Mouse (Mus musculus) G1E (cell line): ENCODE results near the gene Actn4. TPM values are rescaled to one million over a fixed set of nuclear protein-coding genes. Genes with fewer than 3 reads are reported as not detected.

Experiments used
- ATAC-seq: 2 replicates; pipeline ENCODE4 v1.8.0; 2016; ENCODE audit warnings: mild to moderate bottlenecking; ENCODE audit not compliant: insufficient number of reproducible peaks, poor library complexity, low FRiP score, severe bottlenecking; ENCODE audit errors: extremely low read depth
- DNase-seq: peaks from one replicate; pipeline ENCODE4 v3.0.0; 2012; ENCODE audit warnings: low spot score
- H3K27me3 ChIP-seq: 2 replicates; pipeline ENCODE4 v1.6.1; 2012; ENCODE audit warnings: mild to moderate bottlenecking, low read length, inconsistent platforms; ENCODE audit not compliant: insufficient read depth
- H3K36me3 ChIP-seq: replicated peaks from 2 replicates; pipeline ENCODE3; 2012; ENCODE audit warnings: mild to moderate bottlenecking, inconsistent platforms
- H3K4me1 ChIP-seq: 2 replicates; pipeline ENCODE4 v1.6.1; 2012; ENCODE audit warnings: low read depth, low read length, inconsistent platforms, mixed read lengths; ENCODE audit not compliant: insufficient read depth
- H3K4me3 ChIP-seq: 2 replicates; pipeline ENCODE4 v1.5.1; 2012; ENCODE audit warnings: low read depth, mild to moderate bottlenecking, inconsistent platforms, low read length, moderate library complexity, mixed read lengths
- H3K9me3 ChIP-seq: replicated peaks from 2 replicates; pipeline ENCODE4 v1.6.1; 2012; ENCODE audit warnings: inconsistent platforms
- CTCF ChIP-seq: IDR thresholded peaks from 2 replicates; pipeline ENCODE4 v1.5.1; 2012; ENCODE audit warnings: low read depth, low read length, inconsistent platforms, mixed read lengths
- GATA1 ChIP-seq: IDR thresholded peaks from 2 replicates; pipeline ENCODE4 v1.6.1; 2012; ENCODE audit warnings: borderline replicate concordance, low read length, inconsistent platforms, mixed read lengths
- GATA2 ChIP-seq: IDR thresholded peaks from 2 replicates; pipeline ENCODE4 v1.6.1; 2012; ENCODE audit warnings: low read depth, low read length, inconsistent platforms, borderline replicate concordance
- POLR2AphosphoS5 ChIP-seq: IDR thresholded peaks from 2 replicates; pipeline ENCODE4 v1.6.1; 2012; ENCODE audit warnings: low read depth, low read length, inconsistent platforms; ENCODE audit not compliant: insufficient replicate concordance
- TAL1 ChIP-seq: conservative IDR thresholded peaks from 2 replicates; pipeline ENCODE4 v1.6.1; 2012; ENCODE audit warnings: low read depth, low read length, inconsistent platforms, mixed read lengths
- polyA plus RNA-seq: library from polyadenylated mRNA; stranded (reverse); fragments of >175 nt; gene quantifications from 2 replicates; pipeline ENCODE4 v1.2.3, GENCODE M21; 2012
- total RNA-seq, 2 experiments: library from RNA; stranded (forward) in 1 of 2; stranded (reverse) in 1 of 2; fragments of 200-1000 nt in 1 of 2; fragments of >200 nt in 1 of 2; fragmentation: Nextera tagmentation in 1 of 2; gene quantifications; 2 replicates each; pipeline ENCODE4 v1.2.3; 2014 to 2017

Gene Actn4
- total and polyA plus RNA-seq, 3 experiments: 28.1 to 260 (median 121) TPM

GRCm38 (mm10) chr7:28982274-28983013 lies 20.3 kb upstream of the Actn4 start:
- Histone ChIP-seq H3K27me3 (no peaks in the 10 kb centered on the region), H3K4me3 (peak overlapping the region; percentile 72), H3K9me3 (no peaks in the 10 kb centered on the region), H3K4me1 (peaks cover 57% of the 10 kb centered on the region), H3K36me3 (peaks cover 56% of the 10 kb centered on the region)
- DNase-seq: peak; percentile 75
- TF ChIP-seq GATA1 (no peak), TAL1 (no peak), GATA2 (no peak), POLR2AphosphoS5 (no peak), CTCF (no peak)
- ATAC-seq: peak; percentile 43

- Histone ChIP-seq H3K36me3 (peaks cover 56% of the 10 kb centered on the region), H3K4me3 (peak within 1 kb of the TSS; percentile 85), H3K9me3 (no peaks in the 10 kb centered on the region), H3K27me3 (no peaks in the 10 kb centered on the region), H3K4me1 (peaks cover 63% of the 10 kb centered on the region)
- peak; percentile 91 for ATAC-seq
- TF ChIP-seq TAL1 (no peak), GATA2 (no peak), CTCF (no peak), POLR2AphosphoS5 (no peak), GATA1 (no peak)
- peak; percentile 92 for DNase-seq
Measured at GRCm38 (mm10) chr7:28981651-28982273, 19.6 kb upstream of the Actn4 start, which contains the start of the genes Eif3k and Map4k1. Gene Eif3k (minus strand): TSS chr7:28981864. Gene Map4k1 (plus strand): TSS chr7:28982050.

GRCm38 (mm10) chr7:28977556-28977955 lies 15.4 kb upstream of the Actn4 start:
- H3K9me3 ChIP-seq: no peaks in the 10 kb centered on the region
- peaks cover 75% of the 10 kb centered on the region for H3K36me3 ChIP-seq
- H3K4me3 ChIP-seq: no peak overlapping the region
- peaks cover 58% of the 10 kb centered on the region for H3K4me1 ChIP-seq
- TF ChIP-seq CTCF (no peak), GATA1 (no peak), TAL1 (no peak), GATA2 (no peak), POLR2AphosphoS5 (no peak)
- no peak for ATAC-seq
- DNase-seq: no peak
- no peaks in the 10 kb centered on the region for H3K27me3 ChIP-seq

GRCm38 (mm10) chr7:28973025-28973424 lies 10.9 kb upstream of the Actn4 start:
- peaks cover 56% of the 10 kb centered on the region for H3K4me1 ChIP-seq
- ATAC-seq (no peak), DNase-seq (no peak)
- no peaks in the 10 kb centered on the region for H3K27me3 ChIP-seq
- TF ChIP-seq CTCF: no peak
- TF ChIP-seq GATA2: no peak
- H3K36me3 ChIP-seq: peaks cover 94% of the 10 kb centered on the region
- H3K4me3 ChIP-seq: no peak overlapping the region
- no peaks in the 10 kb centered on the region for H3K9me3 ChIP-seq

- no peak for ATAC-seq
- TF ChIP-seq CTCF (peak; percentile 77), GATA1 (no peak)
- H3K9me3 ChIP-seq: no peaks in the 10 kb centered on the region
- H3K4me3 ChIP-seq: no peak overlapping the region
- peak; percentile 65 for DNase-seq
- H3K4me1 ChIP-seq: peaks cover 51% of the 10 kb centered on the region
- H3K27me3 ChIP-seq: no peaks in the 10 kb centered on the region
- H3K36me3 ChIP-seq: peaks cover 89% of the 10 kb centered on the region
Measured at GRCm38 (mm10) chr7:28972542-28972985, 10.4 kb upstream of the Actn4 start.

- no peak for DNase-seq
- TF ChIP-seq GATA1 (no peak), GATA2 (no peak), TAL1 (no peak), POLR2AphosphoS5 (no peak), CTCF (no peak)
- no peaks in the 10 kb centered on the region for H3K27me3 ChIP-seq
- no peak for ATAC-seq
- peaks cover 82% of the 10 kb centered on the region for H3K36me3 ChIP-seq
- H3K9me3 ChIP-seq: no peaks in the 10 kb centered on the region
- H3K4me3 ChIP-seq: no peak overlapping the region
- H3K4me1 ChIP-seq: peaks cover 48% of the 10 kb centered on the region
Measured at GRCm38 (mm10) chr7:28971770-28972269, 9.7 kb upstream of the Actn4 start.
